Mouse (Mus musculus): ENCODE measurements at regions not wholly inside any gene's neighbourhood (a gene's known extent, or its start where the extent isn't known, plus 50 kb on each side); places are given as distances from the start of the nearest gene placed in this dataset.

DNA sequence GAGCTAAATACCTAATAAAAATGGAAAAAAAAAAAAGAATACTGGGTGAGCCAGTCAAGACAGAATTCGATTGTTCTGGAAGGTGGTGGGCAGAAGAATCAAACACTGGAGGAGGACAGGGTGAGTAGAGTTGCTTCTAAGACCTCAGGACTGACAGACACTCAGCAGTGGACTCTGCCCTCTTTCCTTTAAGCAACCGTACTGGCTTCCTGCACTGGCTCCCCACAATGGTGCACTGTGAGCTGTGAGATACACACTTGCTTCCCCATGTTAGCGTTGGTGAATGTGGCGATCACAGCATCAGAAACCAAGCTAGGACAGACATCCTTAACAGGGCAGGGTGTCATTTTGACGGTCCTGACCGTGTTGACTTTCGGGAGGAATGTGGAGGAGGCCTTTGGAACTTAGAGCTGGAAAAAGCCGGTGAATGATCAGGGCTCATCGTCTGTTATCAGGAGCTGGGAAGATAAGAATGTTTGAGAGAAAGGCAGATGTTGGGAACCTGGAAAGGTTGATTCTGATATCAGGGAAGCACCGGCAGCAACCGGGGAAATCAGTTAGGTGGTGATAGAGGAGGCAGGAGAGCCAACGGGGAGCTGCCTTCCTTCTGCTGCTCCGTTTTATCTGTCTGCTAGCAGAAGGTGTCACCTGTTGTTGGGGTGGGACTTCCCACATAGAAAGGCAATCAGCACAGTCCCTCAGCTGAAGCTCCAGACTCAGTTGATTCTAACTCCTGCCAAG is 254.8 kb downstream of the Ajap1 start:
- no peak for DNase-seq (ENCODE audit: inconsistent ontology term)

DNA sequence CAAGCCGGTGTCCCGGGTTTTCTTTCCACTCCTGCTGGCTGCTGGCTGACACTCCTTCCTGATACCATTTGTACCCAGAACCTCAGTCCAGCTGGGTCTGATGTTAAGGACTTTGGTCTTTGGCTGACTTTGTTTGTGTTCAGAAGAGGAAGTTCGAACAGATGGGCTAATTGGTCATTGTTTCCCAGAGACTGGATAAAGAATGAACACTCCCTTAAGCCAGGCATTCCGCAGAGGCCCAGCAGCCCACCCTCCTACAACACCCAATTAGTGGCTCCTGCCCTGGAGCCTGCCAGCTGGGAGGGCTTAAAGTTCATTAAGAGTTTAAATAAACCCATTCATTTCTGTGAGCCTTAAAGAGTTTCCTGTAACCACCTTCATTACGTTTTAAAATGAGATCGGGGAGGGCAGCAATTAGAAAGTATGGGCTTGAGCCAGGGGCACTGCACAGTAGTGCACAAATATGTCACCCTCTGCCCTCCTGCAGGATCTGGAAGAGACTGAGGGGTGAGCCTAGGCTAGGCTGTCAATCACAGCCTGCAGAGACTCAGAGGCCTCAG is 257.9 kb downstream of the Ajap1 start:
- DNase-seq (ENCODE audit: inconsistent ontology term), result peak; percentile 98

DNA sequence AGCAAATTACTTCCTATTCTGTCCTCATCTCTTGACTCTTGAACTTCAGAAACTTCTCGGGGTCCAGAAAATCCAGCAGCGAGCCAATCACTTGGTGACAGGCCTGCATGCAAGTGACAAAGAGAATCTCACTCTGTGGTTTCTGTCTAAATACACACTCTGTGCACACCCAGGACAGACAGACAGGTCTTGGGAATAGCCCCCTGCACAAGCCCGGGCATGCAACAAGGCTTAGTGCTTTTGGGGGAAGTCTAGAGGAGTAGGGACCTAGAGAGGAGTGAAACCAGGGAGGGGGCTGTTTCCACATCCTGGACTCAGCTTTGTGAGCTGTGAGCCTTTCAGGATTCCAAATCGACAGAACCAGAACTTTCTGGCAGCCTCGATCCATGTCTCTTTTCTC is 259.6 kb downstream of the Ajap1 start:
- no peak for DNase-seq (ENCODE audit: inconsistent ontology term)

DNA sequence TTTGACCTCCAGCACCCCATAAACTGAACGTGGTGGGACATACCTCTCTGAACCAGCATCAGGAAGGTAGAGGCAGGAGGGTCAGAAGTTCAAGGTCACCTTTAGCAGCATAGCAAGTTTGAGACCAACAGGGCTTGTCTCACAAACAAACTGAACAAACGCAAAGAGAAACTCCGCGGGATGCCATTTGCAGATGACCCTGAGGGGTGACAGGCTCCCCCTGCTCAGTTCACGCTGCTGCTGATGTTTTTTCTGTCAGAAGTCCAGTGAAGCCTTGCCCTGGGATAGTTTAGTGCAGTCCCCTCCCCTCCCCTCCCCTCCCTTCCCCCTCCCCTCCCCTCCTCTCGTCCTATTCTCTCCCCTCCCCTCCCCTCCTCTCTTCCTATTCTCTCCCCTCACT is 262.1 kb downstream of the Ajap1 start:
- no peak for DNase-seq (ENCODE audit: inconsistent ontology term)

DNA sequence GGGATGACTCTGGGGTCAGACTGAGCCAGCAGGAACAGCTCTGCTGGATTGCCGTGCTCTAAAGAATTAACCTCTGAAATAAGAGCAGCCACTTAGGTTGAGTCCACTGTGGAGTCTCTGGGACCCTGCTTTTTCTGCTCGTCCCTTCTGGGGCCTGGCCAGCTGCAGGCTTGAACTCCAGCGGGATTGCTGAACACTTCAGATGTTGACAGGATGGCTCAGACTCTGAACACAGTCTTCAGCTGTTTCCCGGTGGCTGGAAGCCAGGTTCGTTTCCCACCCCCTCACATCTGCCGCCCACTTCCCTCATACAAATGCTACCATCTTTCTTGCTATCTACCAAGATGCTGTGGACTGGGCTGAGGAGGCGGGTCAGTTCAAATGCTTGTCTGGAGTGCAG is 262.5 kb downstream of the Ajap1 start:
- no peak for DNase-seq (ENCODE audit: inconsistent ontology term)

DNA sequence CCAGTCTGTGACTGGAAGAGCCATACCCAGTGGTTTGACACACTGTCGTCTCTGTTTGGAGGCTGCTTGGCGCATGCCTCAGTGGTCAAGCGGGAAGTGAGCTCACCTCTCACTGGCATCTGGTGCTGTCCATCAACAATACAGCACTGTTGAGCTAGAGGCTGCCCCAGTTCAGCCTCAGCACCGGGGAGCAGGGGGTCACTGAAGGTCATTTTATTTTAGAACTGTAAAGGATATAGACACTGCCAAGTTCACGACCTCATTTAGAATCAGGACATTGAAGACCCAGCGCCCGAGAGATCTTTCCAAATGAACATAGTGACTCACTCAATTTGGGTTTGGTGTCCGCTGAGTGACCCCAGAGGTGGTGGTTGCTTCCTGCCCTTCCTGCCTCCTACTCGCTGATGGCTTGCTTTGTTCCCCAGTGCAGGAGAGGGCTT is 265.1 kb downstream of the Ajap1 start:
- DNase-seq (ENCODE audit: inconsistent ontology term), result peak; percentile 88

DNA sequence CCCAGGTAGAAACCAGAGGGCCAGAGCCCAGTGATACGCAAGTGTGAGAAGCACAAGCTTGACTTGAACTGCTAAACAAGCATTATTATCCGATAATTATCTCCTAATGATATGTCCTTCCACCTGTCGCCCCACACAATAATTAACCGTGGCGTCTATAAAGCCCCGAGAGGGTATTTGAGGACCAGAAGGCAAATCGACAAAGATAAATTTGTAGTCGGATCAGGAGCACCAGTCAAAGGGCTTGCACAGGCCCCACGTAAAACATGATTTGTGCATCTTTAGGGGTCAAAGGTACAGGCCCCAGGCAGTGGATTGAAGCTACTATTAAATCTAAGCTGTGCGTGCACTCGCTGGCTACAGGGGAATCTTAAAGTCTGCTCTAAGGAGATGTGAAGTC is 270.5 kb downstream of the Ajap1 start:
- DNase-seq (ENCODE audit: inconsistent ontology term), result no peak

DNA sequence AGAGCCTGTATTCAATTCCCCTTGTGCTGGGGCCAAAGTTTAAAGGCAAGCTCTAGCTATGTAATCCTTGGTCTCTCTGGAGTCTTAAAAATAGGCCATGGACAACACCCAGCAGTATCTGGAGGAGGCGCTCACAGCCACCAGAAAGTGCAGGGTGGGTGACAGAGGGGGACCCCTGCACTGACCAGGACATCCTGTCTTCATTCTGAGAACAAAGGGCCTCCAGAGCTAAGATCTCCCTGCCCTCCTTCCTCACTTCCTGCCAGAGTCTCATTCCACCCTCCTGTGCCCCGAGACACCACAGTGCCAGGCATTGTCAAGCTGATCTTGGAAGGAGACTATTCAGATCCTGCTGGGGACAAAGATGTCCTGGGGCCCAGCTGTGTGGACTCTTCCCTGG is 273.8 kb downstream of the Ajap1 start:
- DNase-seq (ENCODE audit: inconsistent ontology term), result no peak

DNA sequence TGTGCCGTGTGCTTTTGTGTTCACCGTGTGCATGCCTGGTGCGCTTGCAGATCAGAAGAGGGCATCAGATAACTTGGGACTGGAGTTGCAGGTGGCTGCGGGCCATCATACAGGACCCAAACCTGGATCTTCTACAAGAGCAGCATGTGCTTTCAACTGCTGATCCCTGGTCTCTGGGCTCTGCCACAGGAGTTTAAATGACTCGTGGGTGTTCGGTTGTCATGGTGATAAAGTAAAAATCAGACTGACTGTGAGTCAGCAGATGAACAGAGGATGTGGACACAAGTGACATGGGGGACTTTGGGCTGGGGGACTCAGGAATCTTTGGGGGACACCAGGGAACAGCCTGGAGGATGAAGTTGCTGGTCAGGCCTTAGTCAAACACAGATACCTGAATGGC is 274.4 kb downstream of the Ajap1 start:
- DNase-seq (ENCODE audit: inconsistent ontology term), result no peak

DNA sequence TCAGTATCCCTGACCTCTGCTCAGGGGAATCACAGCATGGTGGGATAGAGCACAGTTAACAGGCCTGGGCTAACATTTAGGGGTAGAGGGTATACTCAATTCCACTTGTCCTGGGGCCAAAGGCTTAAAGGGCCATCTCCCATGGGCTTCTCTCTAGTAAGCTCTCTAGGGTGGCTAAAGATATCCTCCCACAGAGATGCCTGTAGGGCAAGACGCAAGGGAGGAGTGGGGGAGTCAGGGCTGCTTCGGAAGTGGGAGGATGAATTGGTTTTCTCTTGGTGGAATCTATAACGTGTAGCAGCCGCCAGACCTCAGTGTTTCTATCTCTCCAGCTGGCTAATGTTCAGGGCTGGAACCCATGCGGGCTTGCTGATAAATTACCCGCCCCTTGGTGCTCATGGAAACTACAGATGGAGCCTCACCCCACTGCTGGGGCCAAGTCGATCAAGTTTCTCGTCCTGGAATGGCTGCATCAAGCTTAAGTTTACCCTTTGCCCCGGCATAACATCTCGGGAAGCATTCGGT is 275.0 kb downstream of the Ajap1 start:
- DNase-seq (ENCODE audit: inconsistent ontology term), result no peak

DNA sequence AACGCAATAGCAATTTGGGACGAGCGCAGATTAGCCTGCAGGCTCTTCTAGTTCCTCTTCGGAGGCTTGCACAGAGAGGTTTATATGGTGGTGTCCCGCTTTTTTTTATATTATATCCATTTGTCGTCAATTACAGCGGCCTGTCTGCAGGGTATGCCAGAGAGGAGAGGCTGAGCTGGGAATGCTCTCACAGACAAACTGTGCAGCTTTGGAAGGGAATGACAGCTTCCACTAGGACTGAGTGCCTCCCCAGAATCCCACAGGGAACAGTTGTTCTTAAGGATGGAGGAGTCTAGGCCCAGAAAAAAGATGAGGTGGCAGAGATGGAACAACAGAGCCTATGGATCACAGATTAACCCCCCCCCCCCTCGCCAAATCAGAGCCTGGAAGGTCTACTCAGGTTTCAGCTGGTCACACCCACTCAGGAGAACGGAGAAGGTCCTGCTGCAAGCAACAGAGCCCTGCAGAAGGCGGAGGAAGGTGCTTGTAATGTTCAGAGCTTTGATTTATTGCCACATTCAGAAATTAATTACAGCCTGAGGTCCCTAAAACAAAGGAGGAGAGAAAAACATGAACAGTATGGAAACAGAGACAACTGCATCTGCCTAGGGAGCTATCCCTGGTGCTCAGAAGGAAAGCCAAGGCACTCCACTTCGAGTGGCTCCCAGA is 275.7 kb downstream of the Ajap1 start:
- no peak for DNase-seq (ENCODE audit: inconsistent ontology term)

DNA sequence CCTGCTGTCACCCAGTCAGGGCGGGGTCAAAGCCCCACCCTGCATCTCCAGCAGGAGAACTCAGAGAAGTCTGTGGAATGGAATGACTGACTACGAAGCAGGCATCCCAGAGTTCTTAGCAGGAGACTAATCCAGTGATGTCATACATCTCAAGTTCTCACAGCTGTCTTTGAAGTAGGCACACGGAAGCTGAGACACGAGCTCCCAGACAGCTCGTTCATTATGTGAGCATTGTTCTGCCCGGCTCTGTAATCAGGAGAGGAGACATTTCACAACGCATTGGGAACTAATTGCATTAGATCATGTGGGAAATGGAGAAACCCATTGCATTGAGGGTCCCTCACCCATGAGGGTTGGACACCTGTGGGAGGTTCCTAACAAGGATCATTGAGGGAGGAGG is 277.8 kb downstream of the Ajap1 start:
- DNase-seq (ENCODE audit: inconsistent ontology term), result no peak

DNA sequence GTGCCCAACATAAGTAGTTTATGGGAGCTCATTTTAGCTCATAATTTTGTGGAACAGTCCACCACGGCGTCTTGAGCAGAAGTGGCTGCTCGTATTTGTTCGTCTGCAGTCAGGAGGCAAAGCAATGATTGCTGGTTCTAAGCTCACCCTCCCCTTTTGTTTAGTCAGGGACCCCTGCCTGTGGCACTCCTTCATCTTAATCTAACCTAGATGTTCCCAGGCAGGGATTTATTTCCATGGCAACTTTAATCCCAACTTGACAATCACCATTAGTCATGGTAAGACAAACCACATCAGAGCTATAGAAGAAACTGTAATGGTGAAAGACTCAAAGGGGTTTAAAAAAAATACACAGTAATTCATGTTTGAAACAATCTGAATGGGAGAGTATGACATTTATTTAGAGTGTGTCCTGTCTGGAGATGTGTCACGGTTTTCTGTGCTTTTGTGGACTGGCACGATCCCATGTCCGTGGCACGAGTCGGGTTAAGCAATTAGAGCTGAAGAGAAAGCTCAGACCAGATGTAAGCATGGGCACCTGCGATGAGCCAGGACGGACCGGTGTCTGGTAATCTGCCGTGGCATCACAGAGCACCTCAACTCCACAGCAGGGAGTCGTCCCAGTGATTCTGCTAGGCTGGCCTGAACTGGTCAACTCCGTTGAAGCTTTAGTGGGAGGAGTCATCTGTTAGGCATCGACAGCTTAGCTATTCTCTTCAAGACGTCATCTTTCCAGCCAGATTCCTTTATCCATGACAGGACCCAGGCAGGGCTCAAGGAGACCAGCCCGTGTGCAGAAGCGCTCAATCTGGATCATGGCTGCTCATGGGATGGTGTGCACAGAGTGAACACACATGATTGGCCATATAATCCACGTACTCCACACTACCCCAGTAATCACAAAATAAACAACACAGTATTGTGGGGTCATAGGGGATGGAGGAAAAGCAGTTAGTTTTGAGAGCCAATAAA is 281.5 kb downstream of the Ajap1 start:
- no peak for DNase-seq (ENCODE audit: inconsistent ontology term)

DNA sequence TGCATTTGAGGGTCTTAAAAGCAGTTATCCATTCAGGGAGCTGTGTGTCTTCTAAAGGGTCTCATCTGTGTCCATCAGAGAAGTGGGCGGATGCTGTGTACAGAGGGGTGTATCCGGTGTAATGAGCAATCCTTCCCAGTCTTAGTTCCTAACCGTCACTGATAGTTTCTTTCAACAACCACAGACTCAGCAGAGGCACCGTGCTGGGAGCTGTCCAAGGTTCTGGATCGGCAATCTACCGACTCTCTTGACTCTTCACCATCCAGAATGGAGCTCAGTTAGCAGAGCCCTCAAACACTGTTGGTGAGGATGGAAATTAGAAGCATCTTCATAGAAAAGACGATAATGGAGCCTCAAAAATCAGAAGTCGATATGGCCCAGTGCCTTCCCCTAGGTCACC is 293.1 kb downstream of the Ajap1 start:
- peak; percentile 75 for DNase-seq (ENCODE audit: inconsistent ontology term)

DNA sequence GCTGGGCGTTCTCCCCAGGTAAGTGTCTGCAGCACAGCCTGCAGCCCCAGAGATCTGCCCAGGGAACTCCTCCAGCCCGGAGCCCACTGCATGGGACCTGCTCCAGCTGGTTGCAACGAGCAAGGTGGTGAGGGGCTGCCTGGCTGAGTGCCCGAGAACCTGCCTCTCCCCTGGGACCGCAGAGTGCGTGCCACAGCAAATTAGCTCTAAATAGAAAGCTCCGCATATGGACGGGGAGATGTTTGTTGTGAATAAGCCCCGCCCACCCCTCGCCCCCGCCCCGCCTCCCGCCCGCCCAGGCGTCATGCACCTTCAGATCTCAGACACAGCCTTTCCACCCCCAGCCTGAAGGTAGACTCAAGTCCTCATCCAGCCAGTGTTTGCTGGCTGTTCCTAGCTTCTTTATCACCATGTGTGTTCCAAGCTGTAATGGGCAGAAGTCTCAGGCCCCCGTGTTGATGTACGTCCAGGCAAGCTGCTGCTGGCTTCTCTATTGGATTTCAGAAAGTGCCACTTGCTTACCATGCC is 294.0 kb downstream of the Ajap1 start:
- no peak for DNase-seq (ENCODE audit: inconsistent ontology term)

DNA sequence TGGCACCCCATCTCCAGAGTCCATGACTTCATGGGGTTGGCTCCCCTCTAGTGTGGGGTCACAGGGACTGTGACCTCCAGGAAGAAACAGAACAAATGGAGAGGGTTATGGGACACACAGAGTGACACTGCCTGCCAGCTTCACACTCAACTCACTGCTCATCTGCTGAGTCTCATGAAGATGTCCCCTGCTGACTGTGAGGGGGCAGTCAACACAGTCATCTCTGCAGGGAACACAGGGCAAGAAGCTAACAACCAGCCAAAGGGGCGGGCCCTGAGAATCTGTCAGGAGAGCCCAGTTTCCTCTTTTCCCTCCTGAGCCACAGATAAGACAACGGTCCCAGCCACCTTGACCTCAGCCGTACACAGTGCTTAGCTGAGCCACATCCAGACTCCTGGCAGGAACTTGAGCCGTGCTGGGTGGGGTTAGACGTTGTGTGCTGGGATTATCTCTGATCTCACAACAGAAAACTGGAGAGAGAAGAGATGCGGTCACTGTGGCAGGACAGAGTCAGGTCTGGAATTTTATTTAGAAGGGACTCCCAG is 294.6 kb downstream of the Ajap1 start:
- DNase-seq (ENCODE audit: inconsistent ontology term), result no peak

DNA sequence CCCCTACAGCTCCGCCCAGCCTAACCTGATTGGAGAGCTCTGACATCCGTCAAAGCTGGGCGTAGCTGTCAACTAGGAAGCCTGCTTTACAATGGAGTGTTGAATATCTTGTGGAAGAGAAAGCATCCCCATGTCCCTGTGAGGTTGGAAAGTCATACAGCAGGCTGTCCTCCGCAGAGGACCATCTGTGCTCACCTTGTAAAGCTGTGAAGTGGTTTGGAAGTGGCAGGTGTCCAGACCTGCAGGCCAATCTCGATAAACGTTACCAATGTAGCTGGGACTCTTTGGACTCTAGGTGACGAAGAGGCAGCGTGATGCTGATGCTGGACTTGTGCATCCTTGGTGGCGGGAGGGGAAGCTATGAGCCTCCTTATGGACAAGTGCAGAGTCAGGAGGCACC is 305.1 kb downstream of the Ajap1 start:
- DNase-seq (ENCODE audit: inconsistent ontology term), result no peak

DNA sequence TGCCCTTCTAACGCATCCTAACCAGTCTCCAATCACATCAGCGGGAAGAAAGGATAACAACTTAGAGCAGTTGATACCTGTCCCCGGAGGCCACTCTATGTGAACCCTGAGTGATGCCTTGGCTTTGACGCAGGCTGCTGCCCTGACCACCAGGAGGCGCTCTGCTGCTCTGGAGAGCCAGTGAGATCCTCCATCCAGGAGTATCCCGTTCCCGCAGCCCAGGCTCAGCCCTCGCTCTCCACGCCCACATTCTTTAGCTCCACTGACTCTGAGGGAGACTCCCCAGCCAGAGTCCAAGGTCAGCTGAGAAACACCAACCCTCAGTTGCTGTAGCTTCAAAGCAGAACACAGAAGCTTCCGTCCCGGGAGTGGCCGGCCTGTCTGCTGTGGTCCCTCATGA is 307.0 kb downstream of the Ajap1 start:
- DNase-seq (ENCODE audit: inconsistent ontology term), result peak; percentile 75

DNA sequence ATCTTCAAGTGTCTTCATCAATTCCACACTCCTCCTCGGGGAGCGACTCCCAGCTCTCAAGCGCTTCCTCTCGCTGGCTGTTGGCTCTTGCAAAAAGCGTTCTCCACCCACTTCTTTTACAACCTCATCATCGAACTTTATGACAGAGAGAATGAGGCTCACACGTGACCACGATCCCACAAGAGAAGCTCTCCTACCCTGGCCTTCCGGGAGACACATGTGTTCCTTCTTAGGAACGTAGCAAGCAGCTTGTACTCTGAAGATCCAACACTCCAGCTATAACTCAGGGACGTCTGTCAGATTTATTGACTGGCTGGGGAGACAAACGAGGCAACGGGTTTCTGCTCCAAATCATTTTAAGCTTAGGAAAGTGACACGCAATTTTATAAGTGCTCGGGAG is 307.5 kb downstream of the Ajap1 start:
- no peak for DNase-seq (ENCODE audit: inconsistent ontology term)

DNA sequence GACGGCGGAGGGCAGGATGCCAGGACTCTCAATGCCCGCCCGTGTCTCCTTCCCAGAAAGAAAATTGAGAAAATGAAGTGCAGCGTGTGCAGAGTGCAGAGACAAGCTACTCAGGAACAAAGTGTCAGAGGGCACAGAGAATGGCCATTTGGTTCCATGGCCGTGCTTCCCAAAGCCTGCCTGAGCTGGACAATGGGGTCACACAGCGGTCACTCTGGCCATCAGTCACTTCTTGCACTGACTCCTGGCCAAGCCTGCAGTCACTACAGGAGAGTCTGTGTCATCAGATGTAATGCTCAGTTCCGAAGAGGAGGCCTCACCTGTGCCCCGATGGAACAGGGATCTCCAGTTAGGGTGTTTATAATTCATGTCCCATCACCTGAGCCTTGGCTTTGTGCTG is 312.6 kb downstream of the Ajap1 start:
- DNase-seq (ENCODE audit: inconsistent ontology term), result no peak

DNA sequence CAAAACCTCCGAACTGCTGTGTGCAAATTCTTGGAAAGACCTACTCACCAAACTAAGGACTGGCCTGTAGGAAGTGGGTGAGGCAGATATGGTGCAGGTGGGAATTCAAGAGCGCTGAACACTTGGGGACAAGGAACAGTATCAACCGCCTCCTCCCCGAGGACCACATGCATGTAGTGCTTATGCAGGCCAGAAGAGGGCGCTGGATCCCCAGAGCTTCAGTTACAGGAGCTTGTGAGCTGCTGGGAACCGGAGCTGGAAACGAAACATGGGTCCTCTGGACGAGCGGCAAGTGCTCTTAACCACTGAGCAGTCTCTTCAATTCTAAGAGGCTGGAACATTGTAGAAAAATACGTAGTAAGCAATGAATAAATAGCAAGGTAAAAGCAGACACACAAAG is 317.8 kb downstream of the Ajap1 start:
- no peak for DNase-seq (ENCODE audit: inconsistent ontology term)

Data from Muller cell, postnatal 12 days (primary cell).